Mouse (Mus musculus) liver, embryonic 13.5 days (tissue): ENCODE measurements around the gene Fam192a. TPM values are rescaled to one million over a fixed set of nuclear protein-coding genes. Genes with fewer than 3 reads are reported as not detected.

Experiments
- ATAC-seq: fragments of 200-750 bp; cut with Nextera tagmentation; 2 replicates; pipeline ENCODE4 v1.8.0; 2017; ENCODE audit warnings: low read depth, mild to moderate bottlenecking, moderate number of reproducible peaks, moderate library complexity
- DNase-seq: peaks from one replicate; pipeline ENCODE4 v3.0.0; 2022
- H3K27ac ChIP-seq: fragments of 300-500 bp; sonication (generic); 2 replicates; pipeline ENCODE4 v1.5.1; 2015; ENCODE audit warnings: moderate library complexity, mild to moderate bottlenecking, inconsistent platforms
- H3K27me3 ChIP-seq: fragments of 300-500 bp; sonication (generic); 2 replicates; pipeline ENCODE4 v1.6.1; 2015; ENCODE audit warnings: mild to moderate bottlenecking, inconsistent platforms
- H3K36me3 ChIP-seq: fragments of 300-500 bp; sonication (generic); 2 replicates; pipeline ENCODE4 v1.6.1; 2015; ENCODE audit warnings: mild to moderate bottlenecking, inconsistent platforms
- H3K4me1 ChIP-seq: fragments of 300-500 bp; sonication (generic); replicated peaks from 2 replicates; pipeline ENCODE4 v1.6.1; 2015; ENCODE audit warnings: inconsistent platforms
- H3K4me2 ChIP-seq: fragments of 300-500 bp; sonication (generic); 2 replicates; pipeline ENCODE4 v1.6.1; 2015; ENCODE audit warnings: inconsistent platforms, mild to moderate bottlenecking, moderate library complexity
- H3K4me3 ChIP-seq: fragments of 300-500 bp; sonication (generic); replicated peaks from 2 replicates; pipeline ENCODE4 v1.5.1; 2015; ENCODE audit warnings: mild to moderate bottlenecking, inconsistent platforms
- H3K9ac ChIP-seq: fragments of 300-500 bp; sonication (generic); 2 replicates; pipeline ENCODE4 v1.6.1; 2015; ENCODE audit warnings: mild to moderate bottlenecking, inconsistent platforms
- H3K9me3 ChIP-seq: fragments of 300-500 bp; sonication (generic); replicated peaks from 2 replicates; pipeline ENCODE4 v1.6.1; 2016; ENCODE audit warnings: inconsistent platforms
- WGBS: fragments of 180-500 bp; shearing (Covaris S2); methylation state at CpG from one replicate; pipeline ENCODE4 v1.1.7; 2015; ENCODE audit not compliant: insufficient replicate concordance; 5-methylcytosine and 5-hydroxymethylcytosine counted together
- polyA plus RNA-seq: library from polyadenylated mRNA; unstranded; fragments of >200 nt; fragmentation: Nextera tagmentation; extraction: Ambion mirVana; gene quantifications from 2 replicates; pipeline ENCODE4 v1.2.1, GENCODE M21; 2015

Gene Fam192a
- polyA plus RNA-seq, 1 experiment from 2014 or later: 36.8 TPM

GRCm38 (mm10) chr8:94549482-94549881 is 52.3 kb downstream of the Fam192a start:
- Histone ChIP-seq H3K4me2 (no peak overlapping the region), H3K27me3 (no peaks in the 10 kb centered on the region), H3K4me1 (no peaks in the 10 kb centered on the region), H3K9me3 (no peaks in the 10 kb centered on the region), H3K4me3 (no peak overlapping the region), H3K36me3 (no peaks in the 10 kb centered on the region), H3K27ac (no peak overlapping the region), H3K9ac (no peak overlapping the region)
- WGBS: 34% methylated on average over 5 of the region's 5 CpGs
- no peak for ATAC-seq
- DNase-seq: no peak

DNA sequence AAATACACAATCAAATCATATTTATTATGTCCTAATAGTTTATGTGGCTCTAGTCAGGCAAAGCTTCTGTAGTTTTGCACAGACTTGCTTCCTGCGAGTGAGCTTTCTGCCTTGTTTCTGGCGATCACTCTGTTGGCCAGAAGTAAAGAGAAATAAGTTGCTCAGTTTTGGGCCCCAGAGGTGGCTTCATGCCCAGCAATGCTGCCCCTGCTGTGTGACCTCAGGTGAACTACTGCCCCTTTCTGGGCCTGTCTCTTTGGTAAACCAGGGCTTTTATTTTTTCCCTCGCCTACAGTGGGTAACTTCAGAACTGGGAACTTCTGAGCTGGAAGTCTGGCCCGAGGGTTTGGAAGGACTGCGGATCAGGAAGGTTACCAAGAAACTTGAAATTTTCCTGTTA is 52.8 kb downstream of the Fam192a start:
- H3K4me2 ChIP-seq: no peak overlapping the region
- H3K4me3 ChIP-seq: no peak overlapping the region
- no peak overlapping the region for H3K9ac ChIP-seq
- WGBS: 70% methylated on average over 5 of the region's 5 CpGs
- H3K27ac ChIP-seq: no peak overlapping the region
- H3K36me3 ChIP-seq: no peaks in the 10 kb centered on the region
- ATAC-seq: no peak
- no peak for DNase-seq
- H3K27me3 ChIP-seq: no peaks in the 10 kb centered on the region
- H3K9me3 ChIP-seq: no peaks in the 10 kb centered on the region
- no peaks in the 10 kb centered on the region for H3K4me1 ChIP-seq

DNA sequence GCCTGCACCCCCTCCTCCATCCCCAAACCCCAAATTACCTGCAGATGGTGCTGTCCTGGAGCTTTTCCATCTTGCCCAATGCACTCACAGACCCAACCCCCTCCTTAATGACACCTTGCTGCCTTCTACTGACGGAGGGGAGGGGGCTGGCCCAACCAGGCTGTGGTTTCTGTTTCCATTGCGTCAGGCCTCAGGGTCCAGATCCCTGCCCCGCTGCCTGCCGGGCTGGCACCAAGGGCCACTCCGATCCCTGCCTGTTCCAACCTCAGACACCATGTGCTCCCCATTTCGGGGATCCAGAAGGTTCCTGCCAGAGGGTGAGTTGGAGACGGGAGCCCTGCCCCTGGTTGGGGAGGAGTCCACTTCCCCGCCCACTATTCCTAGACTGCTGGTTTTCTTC is 57.8 kb downstream of the Fam192a start:
- Histone ChIP-seq H3K36me3 (no peaks in the 10 kb centered on the region), H3K4me1 (no peaks in the 10 kb centered on the region), H3K9me3 (no peaks in the 10 kb centered on the region), H3K27me3 (no peaks in the 10 kb centered on the region), H3K27ac (no peak overlapping the region), H3K4me3 (no peak overlapping the region), H3K4me2 (no peak overlapping the region), H3K9ac (no peak overlapping the region)
- DNase-seq (no peak), ATAC-seq (no peak)
- WGBS: 55% methylated on average over 8 of the region's 8 CpGs

- Histone ChIP-seq H3K4me2 (no peak overlapping the region), H3K9me3 (no peaks in the 10 kb centered on the region), H3K36me3 (no peaks in the 10 kb centered on the region), H3K27ac (no peak overlapping the region), H3K4me3 (no peak overlapping the region), H3K4me1 (no peaks in the 10 kb centered on the region), H3K9ac (no peak overlapping the region), H3K27me3 (peaks cover 10% of the 10 kb centered on the region)
- ATAC-seq (no peak), DNase-seq (no peak)
- WGBS: 52% methylated on average over 18 of the region's 18 CpGs
Measured at GRCm38 (mm10) chr8:94540889-94541795, 60.7 kb downstream of the Fam192a start.

DNA sequence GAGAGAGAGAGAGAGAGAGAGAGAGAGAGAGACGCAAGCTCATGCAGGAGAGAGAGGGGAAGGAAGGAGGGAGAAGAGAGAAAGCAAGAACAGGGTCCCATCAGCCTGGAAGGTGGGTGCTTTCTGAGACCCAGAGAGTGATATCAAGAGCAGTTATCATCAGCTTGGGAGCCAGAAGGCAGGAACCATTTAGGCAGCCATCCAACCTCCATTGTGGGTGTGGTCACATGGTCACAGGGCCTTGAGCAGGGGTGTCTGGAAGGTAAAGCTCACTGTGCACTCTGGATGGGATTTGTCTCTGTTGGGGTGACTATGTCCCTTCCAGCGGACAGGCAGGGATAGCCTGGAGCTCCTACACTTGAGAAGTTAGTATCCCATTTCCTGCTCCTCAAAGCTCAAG is 61.8 kb downstream of the Fam192a start:
- Histone ChIP-seq H3K9ac (no peak overlapping the region), H3K27ac (no peak overlapping the region), H3K36me3 (no peaks in the 10 kb centered on the region), H3K4me2 (no peak overlapping the region), H3K4me3 (no peak overlapping the region), H3K9me3 (no peaks in the 10 kb centered on the region), H3K4me1 (no peaks in the 10 kb centered on the region), H3K27me3 (peaks cover 21% of the 10 kb centered on the region)
- no peak for ATAC-seq
- WGBS: 78% methylated on average over 2 of the region's 2 CpGs
- no peak for DNase-seq

GRCm38 (mm10) chr8:94537456-94537855 is 64.3 kb downstream of the Fam192a start:
- Histone ChIP-seq H3K36me3 (no peaks in the 10 kb centered on the region), H3K9ac (no peak overlapping the region), H3K9me3 (no peaks in the 10 kb centered on the region), H3K27me3 (peaks cover 47% of the 10 kb centered on the region), H3K4me2 (no peak overlapping the region), H3K27ac (no peak overlapping the region), H3K4me1 (peaks cover 7% of the 10 kb centered on the region; the same call in 1 of the 2 replicates), H3K4me3 (no peak overlapping the region)
- DNase-seq (no peak), ATAC-seq (no peak)
- WGBS: 64% methylated on average over 2 of the region's 2 CpGs

- H3K27me3 ChIP-seq: peaks cover 65% of the 10 kb centered on the region
- H3K9me3 ChIP-seq: no peaks in the 10 kb centered on the region
- WGBS: 67% methylated on average over 7 of the region's 7 CpGs
Measured at GRCm38 (mm10) chr8:94535631-94536030, 66.2 kb downstream of the Fam192a start.

DNA sequence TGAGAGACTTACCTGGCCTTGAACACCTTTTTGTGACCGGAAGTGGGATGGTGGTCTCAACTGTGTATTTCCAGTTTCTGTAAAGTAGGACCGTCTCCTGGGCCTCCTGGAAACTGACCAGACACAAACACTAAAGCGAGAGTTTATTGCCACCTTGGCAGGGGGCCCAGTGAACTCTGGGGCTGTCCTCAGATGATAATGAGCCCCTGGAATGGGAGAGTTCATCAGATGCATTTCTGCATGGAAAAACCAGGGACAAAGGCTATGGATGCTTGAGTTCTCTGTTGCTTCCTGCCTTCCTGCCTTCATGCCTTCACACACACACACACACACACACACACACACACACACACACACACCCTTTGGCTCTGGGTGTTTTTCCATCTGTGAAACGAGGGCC is 67.2 kb downstream of the Fam192a start:
- no peak overlapping the region for H3K4me2 ChIP-seq
- H3K9ac ChIP-seq: no peak overlapping the region
- no peaks in the 10 kb centered on the region for H3K9me3 ChIP-seq
- peaks cover 74% of the 10 kb centered on the region for H3K27me3 ChIP-seq
- no peak overlapping the region for H3K4me3 ChIP-seq
- no peak for DNase-seq
- H3K4me1 ChIP-seq: peaks cover 7% of the 10 kb centered on the region; the same call in 1 of the 2 replicates
- no peak for ATAC-seq
- 47% methylated on average over 4 of the region's 4 CpGs for WGBS
- no peak overlapping the region for H3K27ac ChIP-seq
- H3K36me3 ChIP-seq: no peaks in the 10 kb centered on the region

More at GRCm38 (mm10) chr8:94535631-94536030, 66.2 kb downstream of the Fam192a start:
- H3K4me3 ChIP-seq: no peak overlapping the region
- H3K36me3 ChIP-seq: no peaks in the 10 kb centered on the region
- H3K27ac ChIP-seq: no peak overlapping the region
- no peak for DNase-seq
- peaks cover 7% of the 10 kb centered on the region; the same call in 1 of the 2 replicates for H3K4me1 ChIP-seq
- no peak for ATAC-seq
- no peak overlapping the region for H3K9ac ChIP-seq
- H3K4me2 ChIP-seq: no peak overlapping the region

GRCm38 (mm10) chr8:94532873-94533671 is 68.7 kb downstream of the Fam192a start, which contains the start of gene Cpne2:
Gene Cpne2, plus strand, starts transcription at chr8:94532990.
- Histone ChIP-seq H3K27ac (no peak within 1 kb of the TSS), H3K9ac (peak within 1 kb of the TSS; percentile 45)

DNA sequence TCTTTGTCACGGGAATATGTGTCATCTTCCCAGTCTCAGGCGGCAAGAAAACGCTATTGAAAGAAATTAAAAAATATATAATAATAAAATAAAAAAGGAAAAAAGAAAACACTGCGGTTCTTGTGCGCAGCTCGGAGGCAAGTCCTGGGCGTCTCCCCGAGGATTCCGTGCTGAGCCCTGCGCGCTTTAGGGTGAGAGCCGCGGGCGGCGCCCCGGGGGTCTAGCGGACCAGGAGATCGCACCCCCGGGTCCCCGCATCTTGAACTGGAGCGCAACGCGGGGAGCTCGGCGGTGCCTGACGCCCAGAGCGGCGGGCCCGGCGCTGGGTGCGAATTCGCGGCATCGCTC is 69.3 kb downstream of the Fam192a start:
- H3K27me3 ChIP-seq: peaks cover 74% of the 10 kb centered on the region
- no peak for ATAC-seq

More at GRCm38 (mm10) chr8:94532873-94533671, 68.7 kb downstream of the Fam192a start, which contains the start of gene Cpne2:
- peak within 1 kb of the TSS; percentile 59 for H3K4me3 ChIP-seq
- no peaks in the 10 kb centered on the region for H3K9me3 ChIP-seq
- H3K4me1 ChIP-seq: peaks cover 7% of the 10 kb centered on the region; the same call in 1 of the 2 replicates
- peak; percentile 4 for DNase-seq
- peaks cover 74% of the 10 kb centered on the region for H3K27me3 ChIP-seq
- H3K4me2 ChIP-seq: peak within 1 kb of the TSS; percentile 71
- no peaks in the 10 kb centered on the region for H3K36me3 ChIP-seq
- ATAC-seq: peak; percentile 69
- under 1% methylated on average over 56 of the region's 81 CpGs for WGBS

DNA sequence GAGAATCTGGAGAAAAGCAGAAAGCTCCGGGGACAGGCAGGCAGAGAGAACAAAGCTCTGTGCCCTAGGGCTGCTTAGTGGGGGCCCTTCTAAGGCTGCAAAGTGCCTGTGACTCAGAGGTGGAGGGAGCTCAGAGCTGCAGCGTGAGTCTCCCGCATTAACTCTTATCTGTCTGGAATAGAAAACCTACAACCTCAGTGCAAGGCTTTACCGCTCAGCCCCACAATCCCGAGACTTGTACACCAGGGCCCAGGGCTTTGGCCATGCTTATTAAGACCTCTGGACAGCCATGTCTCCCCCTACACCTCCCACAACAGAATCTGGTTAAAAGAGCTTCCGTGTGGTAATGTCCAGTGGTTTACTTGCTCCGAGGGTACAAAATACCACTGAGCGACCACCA is 69.8 kb downstream of the Fam192a start:
- H3K9ac ChIP-seq: no peak overlapping the region
- H3K4me3 ChIP-seq: peak overlapping the region; percentile 59; the same call in 1 of the 2 replicates
- no peaks in the 10 kb centered on the region for H3K9me3 ChIP-seq
- peaks cover 71% of the 10 kb centered on the region for H3K27me3 ChIP-seq
- H3K4me1 ChIP-seq: peaks cover 7% of the 10 kb centered on the region; the same call in 1 of the 2 replicates
- H3K36me3 ChIP-seq: no peaks in the 10 kb centered on the region
- DNase-seq (no peak), ATAC-seq (no peak)
- no peak overlapping the region for H3K27ac ChIP-seq
- peak overlapping the region; percentile 71 for H3K4me2 ChIP-seq
- 6% methylated on average over 8 of the region's 8 CpGs for WGBS

More for the DNA sequence above, 69.3 kb downstream of the Fam192a start:
- DNase-seq: no peak
- Histone ChIP-seq H3K27ac (no peak overlapping the region), H3K4me2 (peak overlapping the region; percentile 71), H3K4me3 (peak overlapping the region; percentile 59), H3K9me3 (no peaks in the 10 kb centered on the region), H3K36me3 (no peaks in the 10 kb centered on the region), H3K9ac (no peak overlapping the region), H3K4me1 (peaks cover 7% of the 10 kb centered on the region; the same call in 1 of the 2 replicates)
- WGBS: under 1% methylated on average over 33 of the region's 34 CpGs
